Mouse (Mus musculus) megakaryocyte, embryonic 14.5 days (primary cell): Measurements from ENCODE around the gene Rxrb. TPM values are rescaled to one million over a fixed set of nuclear protein-coding genes. Genes with fewer than 3 reads are reported as not detected.

ENCODE experiments used
- H3K27me3 ChIP-seq: replicated peaks from 2 replicates; pipeline ENCODE3; 2012; ENCODE audit warnings: inconsistent platforms
- H3K36me3 ChIP-seq: replicated peaks from 2 replicates; pipeline ENCODE3; 2012; ENCODE audit warnings: low read length, inconsistent platforms, mixed read lengths
- H3K4me1 ChIP-seq: 2 replicates; pipeline ENCODE4 v1.6.1; 2012; ENCODE audit warnings: inconsistent platforms
- H3K4me3 ChIP-seq: replicated peaks from 2 replicates; pipeline ENCODE3; 2012; ENCODE audit warnings: moderate library complexity, mild to moderate bottlenecking, inconsistent platforms
- H3K9me3 ChIP-seq: 2 replicates; pipeline ENCODE4 v1.6.1; 2012; ENCODE audit warnings: inconsistent platforms
- FLI1 ChIP-seq: IDR thresholded peaks from 2 replicates; pipeline ENCODE4 v1.6.1; 2012; ENCODE audit warnings: low read length, inconsistent platforms, mixed read lengths
- GATA1 ChIP-seq: IDR thresholded peaks from 3 replicates; pipeline ENCODE4 v1.6.1; 2012; ENCODE audit warnings: mixed read lengths, low read length, inconsistent platforms, borderline replicate concordance
- polyA plus RNA-seq: library from polyadenylated mRNA; stranded (reverse); fragments of >175 nt; gene quantifications from 2 replicates; pipeline ENCODE4 v1.2.3, GENCODE M21; 2012; ENCODE audit warnings: low replicate concordance; ENCODE audit not compliant: insufficient read depth

Rxrb gene
- polyA plus RNA-seq, 1 experiment: 66.5 TPM

DNA sequence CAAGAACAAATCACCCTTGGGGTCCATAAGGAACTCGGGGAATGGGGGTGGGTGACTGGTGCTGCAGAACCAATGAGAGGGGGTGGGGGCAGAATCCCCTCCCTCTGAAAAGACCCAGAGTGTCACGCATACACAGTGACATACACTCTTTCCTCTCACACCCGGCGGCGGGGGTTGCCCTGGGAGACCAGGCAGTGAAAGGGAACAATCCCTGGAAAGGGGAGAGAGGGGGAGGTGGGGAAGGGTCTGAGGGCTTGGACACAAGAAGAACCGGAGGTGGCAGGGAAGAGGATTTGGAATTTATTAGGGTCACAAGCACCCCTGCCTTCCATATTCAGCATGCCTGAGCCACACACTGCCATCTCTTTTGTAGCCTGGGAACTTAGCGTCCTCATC lies 5.9 kb upstream of the Rxrb start:
- Histone ChIP-seq H3K4me3 (peak overlapping the region; percentile 96), H3K36me3 (peaks cover 57% of the 10 kb centered on the region), H3K27me3 (no peaks in the 10 kb centered on the region), H3K9me3 (peaks cover 22% of the 10 kb centered on the region), H3K4me1 (peaks cover 69% of the 10 kb centered on the region)
- TF ChIP-seq FLI1 (no peak), GATA1 (no peak)

DNA sequence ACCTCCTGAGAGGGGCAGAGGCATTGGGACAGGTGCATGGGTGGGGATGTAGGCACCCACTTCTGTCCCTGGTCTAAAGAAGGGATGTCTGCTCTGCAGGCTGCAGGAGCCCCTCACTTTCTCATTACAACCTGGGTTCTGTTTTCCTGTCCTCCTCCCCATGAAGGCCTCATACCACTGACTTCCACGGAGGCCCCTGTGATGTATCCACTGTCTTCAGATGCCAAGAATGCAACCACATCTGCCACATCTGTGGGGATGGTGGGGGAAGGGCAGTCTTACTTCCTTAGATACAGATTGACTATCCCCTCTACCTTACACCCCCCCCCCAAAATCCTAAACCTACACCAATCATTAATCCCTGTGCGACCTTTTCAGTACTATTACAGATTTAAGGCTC lies 5.4 kb upstream of the Rxrb start:
- H3K36me3 ChIP-seq: peaks cover 54% of the 10 kb centered on the region
- H3K9me3 ChIP-seq: peaks cover 17% of the 10 kb centered on the region
- no peaks in the 10 kb centered on the region for H3K27me3 ChIP-seq
- H3K4me3 ChIP-seq: peak overlapping the region; percentile 96
- TF ChIP-seq FLI1: no peak
- no peak for TF ChIP-seq GATA1
- H3K4me1 ChIP-seq: peaks cover 72% of the 10 kb centered on the region

- Histone ChIP-seq H3K9me3 (peaks cover 11% of the 10 kb centered on the region), H3K36me3 (peaks cover 45% of the 10 kb centered on the region), H3K4me1 (peaks cover 72% of the 10 kb centered on the region), H3K4me3 (peak overlapping the region; percentile 96), H3K27me3 (no peaks in the 10 kb centered on the region)
- no peak for TF ChIP-seq FLI1
- no peak for TF ChIP-seq GATA1
Measured at GRCm38 (mm10) chr17:34026917-34027655, 4.5 kb upstream of the Rxrb start.

DNA sequence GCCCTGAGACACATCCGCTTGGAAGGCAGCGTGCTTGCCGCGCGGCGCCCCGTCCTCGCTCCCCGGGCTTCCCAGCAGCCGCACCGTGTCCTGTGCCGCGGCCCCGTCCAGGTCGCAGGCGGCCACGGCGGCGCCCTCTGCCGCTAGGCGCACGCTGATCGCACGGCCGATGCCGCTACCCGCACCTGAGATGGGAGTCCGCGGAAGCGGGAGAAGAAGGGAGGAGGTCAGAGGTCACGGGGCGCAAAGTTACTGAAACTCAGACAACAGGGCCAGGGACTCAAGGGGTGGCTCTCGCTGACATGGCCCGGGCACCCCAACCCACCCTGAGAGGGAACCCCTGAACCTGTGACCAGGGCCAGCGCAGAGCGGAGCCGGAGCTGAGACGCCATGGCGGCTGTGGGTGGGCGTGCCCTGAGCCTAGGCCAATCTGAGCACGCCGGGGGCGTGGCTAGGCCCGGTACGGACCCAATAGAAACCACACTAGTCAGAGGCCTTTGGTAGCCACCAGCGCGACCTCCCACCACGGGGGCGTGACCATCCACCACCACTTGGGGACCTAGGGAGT lies 3.9 kb upstream of the Rxrb start, which contains the start of gene H2-Ke6:
Gene H2-Ke6, minus strand, starts transcription at position 405 of the 568 bp plus-strand sequence.
- Histone ChIP-seq H3K36me3 (peaks cover 38% of the 10 kb centered on the region), H3K4me3 (peak within 1 kb of the TSS; percentile 96), H3K4me1 (peaks cover 77% of the 10 kb centered on the region), H3K27me3 (no peaks in the 10 kb centered on the region), H3K9me3 (peaks cover 6% of the 10 kb centered on the region)
- no peak for TF ChIP-seq FLI1
- TF ChIP-seq GATA1: no peak

GRCm38 (mm10) chr17:34028501-34029149 lies 3.0 kb upstream of the Rxrb start:
- Histone ChIP-seq H3K36me3 (peaks cover 34% of the 10 kb centered on the region), H3K9me3 (no peaks in the 10 kb centered on the region), H3K4me3 (peak overlapping the region; percentile 96), H3K4me1 (peaks cover 82% of the 10 kb centered on the region), H3K27me3 (no peaks in the 10 kb centered on the region)
- TF ChIP-seq FLI1: no peak
- no peak for TF ChIP-seq GATA1

DNA sequence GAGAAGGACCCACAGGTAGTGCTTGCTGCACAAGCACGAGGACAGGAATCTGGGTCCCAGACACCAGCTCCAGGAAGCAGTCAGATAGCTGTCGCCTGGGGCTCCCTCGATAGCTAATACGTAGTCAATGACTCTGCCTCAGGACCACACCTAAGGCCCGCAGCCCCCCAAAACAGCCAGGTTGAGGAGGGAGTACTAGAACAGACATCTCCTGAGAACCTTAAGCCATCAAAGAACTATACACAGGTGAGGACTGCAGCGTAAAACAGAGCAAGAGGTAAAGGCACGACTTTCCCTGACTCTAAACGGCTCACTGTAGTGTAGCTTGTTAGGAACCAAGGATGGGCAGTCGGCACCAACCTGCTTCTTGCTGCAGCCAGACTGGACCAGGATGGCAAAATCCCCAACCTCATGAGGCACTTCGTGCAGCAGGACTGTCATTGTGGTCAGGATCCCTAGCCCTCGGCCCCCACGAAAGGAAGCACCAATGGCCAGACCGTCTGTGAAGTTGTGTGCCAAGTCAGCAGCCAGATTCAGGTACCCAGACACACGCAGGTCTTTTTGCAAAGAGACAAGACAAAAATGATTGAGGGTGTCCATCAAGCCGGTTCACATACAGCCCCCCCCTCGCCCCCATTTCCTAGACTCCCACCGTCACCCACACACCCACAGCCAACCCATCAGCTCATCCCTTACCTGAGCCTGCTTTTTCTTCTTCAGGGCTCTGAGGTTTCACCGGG lies 2.3 kb upstream of the Rxrb start:
- TF ChIP-seq FLI1 (no peak), GATA1 (no peak)
- Histone ChIP-seq H3K4me3 (peak overlapping the region; percentile 81), H3K9me3 (no peaks in the 10 kb centered on the region), H3K4me1 (peaks cover 82% of the 10 kb centered on the region), H3K36me3 (peaks cover 40% of the 10 kb centered on the region), H3K27me3 (no peaks in the 10 kb centered on the region)

- Histone ChIP-seq H3K4me1 (peaks cover 82% of the 10 kb centered on the region), H3K27me3 (no peaks in the 10 kb centered on the region), H3K4me3 (peak overlapping the region; percentile 92), H3K9me3 (no peaks in the 10 kb centered on the region), H3K36me3 (peaks cover 44% of the 10 kb centered on the region)
- no peak for TF ChIP-seq GATA1
- TF ChIP-seq FLI1: no peak
Measured at GRCm38 (mm10) chr17:34029890-34030595, 1.6 kb upstream of the Rxrb start.

DNA sequence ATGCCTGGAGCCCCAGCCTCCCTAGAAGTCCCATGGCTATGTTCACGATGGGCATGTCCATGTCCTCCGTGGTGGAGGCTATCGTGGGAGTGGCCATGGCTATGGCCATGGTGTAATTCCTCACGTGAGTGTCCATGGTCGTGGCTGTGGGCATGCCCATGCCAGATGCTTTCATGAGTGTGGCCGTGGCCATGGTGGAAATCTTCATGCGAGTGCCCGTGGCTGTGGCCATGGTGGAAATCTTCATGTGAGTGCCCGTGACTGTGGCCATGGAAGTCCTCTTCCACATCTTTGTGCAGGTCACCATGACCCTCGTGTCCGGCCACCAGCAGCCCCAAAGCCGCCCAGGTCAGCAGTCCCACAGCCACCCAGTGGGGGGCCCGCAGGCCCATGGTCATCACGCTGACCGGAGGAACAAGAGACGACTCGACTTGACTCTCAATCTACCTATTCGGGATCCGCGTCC lies 718 bp upstream of the Rxrb start:
- peaks cover 73% of the 10 kb centered on the region for H3K4me1 ChIP-seq

GRCm38 (mm10) chr17:34032174-34032632 lies 591 bp downstream of the Rxrb start:
- Histone ChIP-seq H3K4me1 (peaks cover 60% of the 10 kb centered on the region), H3K36me3 (peaks cover 65% of the 10 kb centered on the region)

More for the DNA sequence above, 718 bp upstream of the Rxrb start:
- H3K9me3 ChIP-seq: no peaks in the 10 kb centered on the region
- TF ChIP-seq FLI1 (no peak), GATA1 (no peak)
- peaks cover 52% of the 10 kb centered on the region for H3K36me3 ChIP-seq
- peak overlapping the region; percentile 92 for H3K4me3 ChIP-seq
- H3K27me3 ChIP-seq: no peaks in the 10 kb centered on the region

More at GRCm38 (mm10) chr17:34032174-34032632, 591 bp downstream of the Rxrb start:
- no peak for TF ChIP-seq FLI1
- Histone ChIP-seq H3K9me3 (no peaks in the 10 kb centered on the region), H3K4me3 (peak overlapping the region; percentile 92), H3K27me3 (no peaks in the 10 kb centered on the region)
